Mouse (Mus musculus) forebrain, postnatal 0 days (tissue): ENCODE measurements at regions not wholly inside any gene's neighbourhood (a gene's known extent, or its start where the extent isn't known, plus 50 kb on each side); places are given as distances from the start of the nearest gene placed in this dataset.
A peak's percentile ranks its signal among the peaks of the same experiment; 100 is the strongest.

Experiments
- ATAC-seq: fragments of 200-750 bp; cut with Nextera tagmentation; 2 replicates; pipeline ENCODE4 v1.8.0; 2017; ENCODE audit warnings: mild to moderate bottlenecking, moderate library complexity
- DNase-seq: peaks from one replicate; pipeline ENCODE4 v3.0.0-alpha.2; 2015
- H3K27ac ChIP-seq: fragments of 300-500 bp; sonication (generic); 2 replicates; pipeline ENCODE4 v1.5.1; 2014; ENCODE audit warnings: low read depth, mild to moderate bottlenecking, antibody characterized with exemption, low read length, moderate library complexity, mixed read lengths
- H3K27me3 ChIP-seq: fragments of 300-500 bp; sonication (generic); 2 replicates; pipeline ENCODE4 v1.6.1; 2014; ENCODE audit warnings: mild to moderate bottlenecking, low read length, mixed read lengths; ENCODE audit not compliant: insufficient read depth
- H3K36me3 ChIP-seq: fragments of 300-500 bp; sonication (generic); 2 replicates; pipeline ENCODE4 v1.6.1; 2014; ENCODE audit warnings: mild to moderate bottlenecking, moderate library complexity; ENCODE audit not compliant: insufficient read depth
- H3K4me1 ChIP-seq: fragments of 300-500 bp; sonication (generic); 2 replicates; pipeline ENCODE4 v1.6.1; 2014; ENCODE audit warnings: antibody characterized with exemption; ENCODE audit not compliant: insufficient read depth
- H3K4me2 ChIP-seq: fragments of 300-500 bp; sonication (generic); 2 replicates; pipeline ENCODE4 v1.6.1; 2014; ENCODE audit warnings: low read depth, mild to moderate bottlenecking, moderate library complexity
- H3K4me3 ChIP-seq: fragments of 300-500 bp; sonication (generic); 2 replicates; pipeline ENCODE4 v1.5.1; 2014; ENCODE audit warnings: low read depth, low read length, mixed read lengths
- H3K9ac ChIP-seq: fragments of 300-500 bp; sonication (generic); 2 replicates; pipeline ENCODE4 v1.6.1; 2014; ENCODE audit warnings: mild to moderate bottlenecking
- H3K9me3 ChIP-seq: fragments of 300-500 bp; sonication (generic); 2 replicates; pipeline ENCODE4 v1.6.1; 2016; ENCODE audit warnings: low read length
- CTCF ChIP-seq: sonication (generic); IDR thresholded peaks from 2 replicates; pipeline ENCODE4 v1.5.1; 2016; ENCODE audit warnings: antibody characterized with exemption, control low read depth, low read depth
- WGBS: fragments of 180-500 bp; shearing (Covaris S2); extraction: QIAGEN DNeasy Blood & Tissue Kit; methylation state at CpG from one replicate; pipeline ENCODE4 v1.1.7; 2014; 5-methylcytosine and 5-hydroxymethylcytosine counted together

GRCm38 (mm10) chr15:96521125-96521455 is 60.4 kb upstream of the Scaf11 start:
- H3K27ac ChIP-seq = no peak overlapping the region
- DNase-seq (no peak), ATAC-seq (no peak)
- WGBS = 90% methylated on average over 7 of the region's 7 CpGs
- H3K36me3 ChIP-seq = no peaks in the 10 kb centered on the region
- no peak overlapping the region for H3K9ac ChIP-seq
- H3K4me2 ChIP-seq = no peak overlapping the region
- H3K9me3 ChIP-seq = no peaks in the 10 kb centered on the region
- no peak overlapping the region for H3K4me3 ChIP-seq
- H3K27me3 ChIP-seq = no peaks in the 10 kb centered on the region
- no peak for TF ChIP-seq CTCF
- H3K4me1 ChIP-seq = no peaks in the 10 kb centered on the region

GRCm38 (mm10) chr15:96520412-96521124 is 59.9 kb upstream of the Scaf11 start:
- no peak overlapping the region for H3K4me2 ChIP-seq
- H3K27ac ChIP-seq = no peak overlapping the region
- ATAC-seq (no peak), DNase-seq (no peak)
- no peaks in the 10 kb centered on the region for H3K4me1 ChIP-seq
- H3K27me3 ChIP-seq = no peaks in the 10 kb centered on the region
- no peak overlapping the region for H3K9ac ChIP-seq
- H3K4me3 ChIP-seq = no peak overlapping the region
- no peaks in the 10 kb centered on the region for H3K9me3 ChIP-seq
- peak; percentile 36 for TF ChIP-seq CTCF
- 80% methylated on average over 18 of the region's 18 CpGs for WGBS
- no peaks in the 10 kb centered on the region for H3K36me3 ChIP-seq

- ATAC-seq (no peak), DNase-seq (no peak)
- H3K4me2 ChIP-seq = no peak overlapping the region
- H3K36me3 ChIP-seq = no peaks in the 10 kb centered on the region
- H3K9me3 ChIP-seq = no peaks in the 10 kb centered on the region
- H3K4me3 ChIP-seq = no peak overlapping the region
- no peak overlapping the region for H3K27ac ChIP-seq
- no peak overlapping the region for H3K9ac ChIP-seq
- H3K4me1 ChIP-seq = no peaks in the 10 kb centered on the region
- H3K27me3 ChIP-seq = no peaks in the 10 kb centered on the region
- TF ChIP-seq CTCF = no peak
- 67% methylated on average over 10 of the region's 10 CpGs for WGBS
Observed at GRCm38 (mm10) chr15:96518156-96518555, 57.5 kb upstream of the Scaf11 start.

GRCm38 (mm10) chr15:96515620-96516019 is 55.0 kb upstream of the Scaf11 start:
- Histone ChIP-seq H3K27ac (no peak overlapping the region), H3K9ac (no peak overlapping the region), H3K36me3 (no peaks in the 10 kb centered on the region), H3K4me1 (no peaks in the 10 kb centered on the region), H3K27me3 (no peaks in the 10 kb centered on the region), H3K4me3 (no peak overlapping the region), H3K9me3 (no peaks in the 10 kb centered on the region), H3K4me2 (no peak overlapping the region)
- WGBS = 76% methylated on average over 2 of the region's 2 CpGs
- no peak for TF ChIP-seq CTCF
- ATAC-seq (no peak), DNase-seq (no peak)

- Histone ChIP-seq H3K9me3 (no peaks in the 10 kb centered on the region), H3K4me1 (no peaks in the 10 kb centered on the region), H3K4me3 (no peak overlapping the region), H3K27me3 (no peaks in the 10 kb centered on the region), H3K27ac (no peak overlapping the region), H3K4me2 (no peak overlapping the region), H3K36me3 (no peaks in the 10 kb centered on the region), H3K9ac (no peak overlapping the region)
- WGBS = 48% methylated on average over 1 of the region's 1 CpGs
- no peak for DNase-seq
- ATAC-seq = no peak
- TF ChIP-seq CTCF = no peak
Observed at GRCm38 (mm10) chr15:96512636-96513035, 52.0 kb upstream of the Scaf11 start.
